8 mouse cellular contexts compared by ENCODE assay signal in genomic region chr2:91278749-91279371, GRCm38 (mm10). TPM values are rescaled to one million over a fixed set of nuclear protein-coding genes. Genes with fewer than 3 reads are reported as not detected.
DNase-seq lines count a peak whose midpoint lies in the region; ATAC-seq and TF ChIP-seq lines count a peak whose summit lies in the region.

No protein-coding gene starts in this region.

- H3K4me1 ChIP-seq in E14TG2a.4 (replicated peaks; ENCODE audit: low read depth, low read length), result peaks cover 23% of the 10 kb centered on the region
- no peaks in the 10 kb centered on the region for H3K4me1 ChIP-seq in hindbrain, embryonic 14.5 days (replicated peaks; ENCODE audit: control insufficient read depth, insufficient read depth, low read length)
- no peaks in the 10 kb centered on the region for H3K4me1 ChIP-seq in liver, adult 2 months (ENCODE audit: control insufficient read depth, insufficient read depth, low read length)
- no peaks in the 10 kb centered on the region for H3K4me1 ChIP-seq in neural tube, embryonic 11.5 days (ENCODE audit: control insufficient read depth, insufficient read depth, low read length)

- no peaks in the 10 kb centered on the region for H3K27me3 ChIP-seq in E14TG2a.4 (ENCODE audit: insufficient read depth, low read length)
- no peaks in the 10 kb centered on the region for H3K27me3 ChIP-seq in hindbrain, embryonic 14.5 days (ENCODE audit: control insufficient read depth, insufficient read depth, low read length)
- H3K27me3 ChIP-seq in liver, adult 2 months (ENCODE audit: control insufficient read depth, insufficient read depth, low read length), result no peaks in the 10 kb centered on the region
- H3K27me3 ChIP-seq in neural tube, embryonic 11.5 days (ENCODE audit: control insufficient read depth, insufficient read depth, low read length), result no peaks in the 10 kb centered on the region

- 33% methylated on average over 10 of the region's 10 CpGs for WGBS in hindbrain, embryonic 14.5 days
- 33% methylated on average over 10 of the region's 10 CpGs for WGBS in liver, adult 2 months
- WGBS in neural tube, embryonic 11.5 days, result 37% methylated on average over 10 of the region's 10 CpGs

- peak; percentile 27 for TF ChIP-seq CTCF in E14TG2a.4 (conservative IDR thresholded peaks at IDR 0.05; ENCODE audit: low read length)
- peak; percentile 75 for TF ChIP-seq CTCF in liver, adult 2 months (IDR thresholded peaks at IDR 0.05; ENCODE audit: low read depth, low read length)

- H3K79me2 ChIP-seq in liver, adult 2 months (ENCODE audit: control insufficient read depth, insufficient read depth, low read length), result no peaks in the 10 kb centered on the region

- H3K9me3 ChIP-seq in E14TG2a.4 (ENCODE audit: low read length), result no peaks in the 10 kb centered on the region
- no peaks in the 10 kb centered on the region for H3K9me3 ChIP-seq in hindbrain, embryonic 14.5 days (ENCODE audit: control insufficient read depth, low read length)
- no peaks in the 10 kb centered on the region for H3K9me3 ChIP-seq in neural tube, embryonic 11.5 days (ENCODE audit: control insufficient read depth, low read length)

- no peak for TF ChIP-seq POLR2A in liver, adult 2 months (IDR thresholded peaks at IDR 0.05; ENCODE audit: extremely low read depth, insufficient read depth, low read length)

- peaks cover 46% of the 10 kb centered on the region for H3K36me3 ChIP-seq in E14TG2a.4 (ENCODE audit: insufficient read depth, low read length)
- H3K36me3 ChIP-seq in hindbrain, embryonic 14.5 days (replicated peaks; ENCODE audit: control insufficient read depth, insufficient read depth), result peaks cover 46% of the 10 kb centered on the region
- peaks cover 20% of the 10 kb centered on the region for H3K36me3 ChIP-seq in liver, adult 2 months (ENCODE audit: control insufficient read depth, insufficient read depth, low read length)
- H3K36me3 ChIP-seq in neural tube, embryonic 11.5 days (ENCODE audit: control insufficient read depth, insufficient read depth, low read length), result peaks cover 7% of the 10 kb centered on the region

- no peak overlapping the region for H3K4me2 ChIP-seq in hindbrain, embryonic 14.5 days (replicated peaks)
- H3K4me2 ChIP-seq in neural tube, embryonic 11.5 days (ENCODE audit: low read depth), result no peak overlapping the region

- DNase-seq in cerebellum, adult 11 months, result no peak
- peak; percentile 84 for DNase-seq in embryo, embryonic 10.5 days (ENCODE audit: low spot score)
- DNase-seq in hindbrain, embryonic 14.5 days (ENCODE audit: low spot score), result peak; percentile 63
- peak; percentile 48 for DNase-seq in liver, adult 2 months (ENCODE audit: extremely low read depth, low read depth, low spot score)
- peak; percentile 73 for DNase-seq in neural tube, embryonic 11.5 days (ENCODE audit: low spot score)
- no peak for DNase-seq in spleen, postnatal 36 days (ENCODE audit: low spot score in 2 of 2)

- no peak overlapping the region for H3K4me3 ChIP-seq in E14TG2a.4 (replicated peaks; ENCODE audit: low read length)
- no peak overlapping the region for H3K4me3 ChIP-seq in hindbrain, embryonic 14.5 days (replicated peaks; ENCODE audit: low read length)
- H3K4me3 ChIP-seq in liver, adult 2 months (ENCODE audit: insufficient read depth, low read depth, low read length), result no peak overlapping the region
- no peak overlapping the region for H3K4me3 ChIP-seq in neural tube, embryonic 11.5 days (ENCODE audit: low read depth, low read length)

- H3K9ac ChIP-seq in hindbrain, embryonic 14.5 days, result no peak overlapping the region
- no peak overlapping the region for H3K9ac ChIP-seq in liver, adult 2 months (ENCODE audit: low read depth, low read length)
- H3K9ac ChIP-seq in neural tube, embryonic 11.5 days (ENCODE audit: low read length), result no peak overlapping the region

- no peak overlapping the region for H3K27ac ChIP-seq in hindbrain, embryonic 14.5 days
- H3K27ac ChIP-seq in liver, adult 2 months (replicated peaks; ENCODE audit: insufficient read depth, low read depth, low read length), result no peak overlapping the region
- H3K27ac ChIP-seq in neural tube, embryonic 11.5 days (ENCODE audit: low read depth, low read length), result no peak overlapping the region

- ATAC-seq in cerebellum, adult (ENCODE audit: insufficient number of reproducible peaks, low FRiP score, low TSS enrichment), result 0 out of 2 replicates have a peak, but pooled peaks have one; percentile 49
- peak; percentile 66 for ATAC-seq in hindbrain, embryonic 14.5 days (ENCODE audit: low FRiP score)
- ATAC-seq in neural tube, embryonic 11.5 days (ENCODE audit: insufficient read depth, low FRiP score, low TSS enrichment), result peak; percentile 81

RNA-seq across cellular contexts. Expression of gene Arfgap2, which starts 14.1 kb away (rescaled TPM):
- polyA plus RNA-seq in hindbrain, embryonic 14.5 days (2014; fragmentation: Nextera tagmentation; extraction: Ambion mirVana), result 59.6 and 64.0 TPM in 2 replicates
- total RNA-seq in liver, adult 2 months (2014; rRNA removed), result 74.2 and 83.2 TPM in 2 replicates
- polyA plus RNA-seq in liver, adult 2 months (2012; rRNA removed), result 62.9 and 69.1 TPM in 2 replicates
- polyA plus RNA-seq in neural tube, embryonic 11.5 days (2014; fragmentation: Nextera tagmentation; extraction: Ambion mirVana), result 86.5 and 94.6 TPM in 2 replicates

RNA-seq across cellular contexts. Expression of gene Pacsin3, which starts 23.1 kb away (rescaled TPM):
- polyA plus RNA-seq in hindbrain, embryonic 14.5 days (2014; fragmentation: Nextera tagmentation; extraction: Ambion mirVana), result 12.9 and 13.5 TPM in 2 replicates
- total RNA-seq in liver, adult 2 months (2014; rRNA removed), result 24.6 and 28.1 TPM in 2 replicates
- 65.1 and 68.9 TPM in 2 replicates for polyA plus RNA-seq in liver, adult 2 months (2012; rRNA removed)
- 21.2 and 24.0 TPM in 2 replicates for polyA plus RNA-seq in neural tube, embryonic 11.5 days (2014; fragmentation: Nextera tagmentation; extraction: Ambion mirVana)

RNA-seq across cellular contexts. Expression of gene Ddb2, which starts 42.1 kb away (rescaled TPM):
- polyA plus RNA-seq in hindbrain, embryonic 14.5 days (2014; fragmentation: Nextera tagmentation; extraction: Ambion mirVana), result 9.4 and 11.4 TPM in 2 replicates
- total RNA-seq in liver, adult 2 months (2014; rRNA removed), result 4.4 and 5.0 TPM in 2 replicates
- polyA plus RNA-seq in liver, adult 2 months (2012; rRNA removed), result 4.8 and 7.9 TPM in 2 replicates
- 5.8 and 6.8 TPM in 2 replicates for polyA plus RNA-seq in neural tube, embryonic 11.5 days (2014; fragmentation: Nextera tagmentation; extraction: Ambion mirVana)

Comparison
In these comparisons a context has a peak if more than half of its experiments do, and no peak if none do; other contexts are left out.
1. DNase-seq: peak in embryo, embryonic 10.5 days (single experiment), hindbrain, embryonic 14.5 days (single experiment), liver, adult 2 months (single experiment) and neural tube, embryonic 11.5 days (single experiment); none in cerebellum, adult 11 months (single experiment) and spleen, postnatal 36 days (0 of 2).
2. Peak in every context shown above with its lines, with median percentiles within 50 percentile points of each other: ATAC-seq.